Mouse (Mus musculus) T-helper 2 cell (primary cell): ENCODE results near the gene Gm21943.
"Not testable (repeated sequence)": the region's sequence is repeated elsewhere in the genome, so short reads cannot be mapped to it uniquely, and the experiment has no call there.

Experiments
- in situ Hi-C: fragments of 300-600 bp; cut with MboI, MseI; formaldehyde crosslinking; loops from one replicate; pipeline ENCODE4 v1.15.1; 2025; ENCODE audit warnings: high pct_unique_total_duplicates

Gm21943 gene

GRCm38 (mm10) chrY:57533644-57534043 lies at the start of gene Gm21943:
Gm21943 (minus strand) TSS chrY:57533744.
- in situ Hi-C loops: not testable (repeated sequence)
